Mouse (Mus musculus) bone marrow macrophage, adult 2 months (primary cell): ENCODE data around the gene Mrpl19. TPM values are rescaled to one million over a fixed set of nuclear protein-coding genes. Genes with fewer than 3 reads are reported as not detected.
A peak's percentile ranks its signal among the peaks of the same experiment; 100 is the strongest.

ENCODE experiments used
- H3K27ac ChIP-seq: 2 replicates; pipeline ENCODE4 v1.5.1; 2012; ENCODE audit warnings: low read depth, low read length; ENCODE audit not compliant: insufficient read depth
- H3K4me1 ChIP-seq: 2 replicates; pipeline ENCODE4 v1.6.1; 2012; ENCODE audit warnings: low read length; ENCODE audit not compliant: control insufficient read depth, insufficient read depth
- H3K4me3 ChIP-seq: 2 replicates; pipeline ENCODE4 v1.5.1; 2012; ENCODE audit warnings: mild to moderate bottlenecking, low read length, moderate library complexity; ENCODE audit not compliant: insufficient read depth
- CTCF ChIP-seq: IDR thresholded peaks from 2 replicates; pipeline ENCODE4 v1.5.1; 2012; ENCODE audit warnings: low read depth, mild to moderate bottlenecking, low read length, moderate library complexity
- POLR2A ChIP-seq: IDR thresholded peaks from 2 replicates; pipeline ENCODE4 v1.6.1; 2012; ENCODE audit warnings: mild to moderate bottlenecking, low read depth, low read length, borderline replicate concordance
- polyA plus RNA-seq: library from polyadenylated mRNA; stranded (reverse); fragments of >200 nt; gene quantifications from 2 replicates; pipeline ENCODE4 v1.2.4, GENCODE M21; 2012; ENCODE audit not compliant: missing spikeins, insufficient read depth, insufficient read length

The Mrpl19 gene
- 18.3 and 22.3 TPM in 2 replicates for polyA plus RNA-seq

DNA sequence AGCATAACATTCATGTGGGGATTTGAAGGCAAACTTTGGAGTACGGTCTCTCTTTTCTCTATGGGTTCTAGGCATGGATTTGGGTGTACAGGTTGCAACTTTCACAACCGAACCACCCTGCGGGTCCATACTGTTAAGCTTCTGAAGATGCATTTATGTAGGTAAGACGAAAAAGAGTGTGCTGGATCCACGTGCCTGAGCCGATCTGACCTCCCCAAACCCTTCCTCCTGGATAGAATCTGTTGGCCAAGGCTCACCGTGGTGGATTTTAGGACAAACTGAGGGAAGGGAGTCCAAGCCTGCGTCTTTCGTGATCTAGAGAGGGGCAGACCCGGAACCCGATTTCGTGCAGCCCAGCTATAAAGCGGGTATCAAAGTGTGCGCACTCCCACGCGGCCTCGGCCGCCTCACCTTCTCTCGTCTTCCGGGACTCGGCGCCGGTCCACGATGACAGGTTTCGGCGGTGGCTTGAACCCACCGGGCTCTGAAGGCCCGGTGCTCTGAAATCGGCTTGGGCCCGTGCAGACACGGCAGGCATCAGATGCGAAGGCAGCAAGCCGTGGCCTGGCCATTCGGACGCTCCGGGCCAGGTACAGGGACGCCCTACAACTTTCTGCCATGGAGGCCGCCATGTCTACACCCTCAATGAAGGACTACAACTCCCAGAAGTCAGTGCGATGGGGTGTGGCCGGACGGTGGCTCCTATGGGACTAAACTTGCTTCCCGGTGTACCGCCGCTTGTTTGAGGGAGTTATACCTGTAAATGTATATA lies at the start of gene Mrpl19:
TSS of gene Mrpl19 (minus strand) at position 663 of the 772 bp plus-strand sequence.
- Histone ChIP-seq H3K27ac (peak within 1 kb of the TSS; percentile 21), H3K4me1 (peaks cover 30% of the 10 kb centered on the region), H3K4me3 (peak within 1 kb of the TSS; percentile 91)
- TF ChIP-seq POLR2A (no peak), CTCF (no peak)

DNA sequence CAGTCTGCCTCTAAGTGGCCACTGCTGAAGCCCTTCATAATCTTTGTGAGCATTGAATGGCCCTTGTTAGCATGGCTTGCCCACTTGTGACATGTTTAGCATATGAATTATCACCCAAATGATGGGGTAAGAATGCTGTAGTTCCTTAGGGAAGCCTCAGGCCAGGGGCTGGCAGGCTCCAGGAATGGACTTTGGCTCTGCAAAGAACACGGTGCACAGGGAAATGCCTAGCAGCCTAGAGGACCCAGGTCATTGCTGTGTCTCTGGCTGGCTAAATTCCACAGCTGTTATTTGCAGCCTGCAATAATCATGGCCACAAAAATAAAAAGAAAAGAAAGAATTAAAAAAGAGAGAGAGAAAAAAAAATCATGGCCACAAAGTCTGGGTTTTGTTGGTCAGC lies 46.6 kb upstream of the Mrpl19 start:
- Histone ChIP-seq H3K4me1 (no peaks in the 10 kb centered on the region), H3K4me3 (no peak overlapping the region), H3K27ac (no peak overlapping the region)
- TF ChIP-seq CTCF: no peak
- TF ChIP-seq POLR2A: no peak

DNA sequence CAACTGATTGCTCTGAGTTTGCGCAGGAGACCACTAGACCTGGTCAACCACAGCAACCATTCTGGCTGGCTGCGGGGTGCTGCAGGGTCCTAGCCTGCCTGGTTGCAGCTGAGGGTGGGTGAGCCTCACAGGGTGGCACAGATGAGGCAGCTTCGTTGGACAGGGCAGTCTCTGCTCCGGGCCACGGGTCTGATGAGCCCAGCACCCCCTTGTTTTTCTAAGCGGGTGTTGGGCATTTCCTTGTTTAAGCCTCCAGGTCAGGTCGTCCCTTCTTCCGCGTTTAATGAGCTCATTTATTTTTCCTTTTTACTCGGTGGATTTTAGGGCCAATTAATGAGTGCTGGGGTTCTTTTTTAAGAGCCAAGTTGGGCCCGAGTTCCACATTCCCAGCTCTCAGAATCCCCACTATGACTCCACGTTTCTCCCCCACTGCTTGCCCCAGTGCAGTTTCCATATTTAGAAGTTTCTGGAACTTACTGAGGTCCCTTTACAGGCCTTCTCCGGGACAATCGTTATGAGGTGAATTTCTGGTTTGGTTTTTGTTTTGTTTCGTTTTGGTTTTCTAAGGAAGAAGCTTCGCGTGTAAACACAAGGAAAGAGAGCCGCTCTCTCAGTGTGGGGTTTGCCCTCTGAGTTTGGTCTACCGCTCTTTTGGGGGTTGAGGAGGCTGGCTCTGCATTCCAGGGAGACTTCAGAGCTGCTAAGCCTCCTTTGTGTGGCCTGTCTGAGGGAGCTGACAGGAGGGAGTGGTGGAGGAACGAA lies 24.5 kb upstream of the Mrpl19 start:
- Histone ChIP-seq H3K27ac (no peak overlapping the region), H3K4me3 (no peak overlapping the region), H3K4me1 (peaks cover 3% of the 10 kb centered on the region)
- TF ChIP-seq CTCF (no peak), POLR2A (no peak)

DNA sequence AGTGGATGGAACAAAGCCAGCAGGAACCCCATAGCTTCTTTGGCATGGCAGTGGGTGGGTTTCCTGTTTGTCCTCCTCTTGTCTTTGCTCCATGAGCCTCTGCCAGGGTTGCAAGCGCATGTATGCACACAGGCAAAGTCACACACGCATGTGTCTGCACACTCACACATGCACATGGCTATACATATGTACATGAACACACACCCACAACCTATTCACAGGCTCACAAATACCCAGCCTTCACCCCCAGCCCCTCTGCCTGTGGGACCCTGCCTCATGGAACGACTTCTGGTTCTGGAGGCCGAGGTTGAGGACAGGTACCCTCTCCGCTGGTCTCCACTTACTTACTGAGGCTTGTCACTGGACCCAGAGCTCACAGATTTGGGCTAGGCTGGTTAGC lies 22.6 kb upstream of the Mrpl19 start:
- TF ChIP-seq CTCF (no peak), POLR2A (no peak)
- Histone ChIP-seq H3K27ac (no peak overlapping the region), H3K4me3 (no peak overlapping the region), H3K4me1 (peaks cover 3% of the 10 kb centered on the region)

DNA sequence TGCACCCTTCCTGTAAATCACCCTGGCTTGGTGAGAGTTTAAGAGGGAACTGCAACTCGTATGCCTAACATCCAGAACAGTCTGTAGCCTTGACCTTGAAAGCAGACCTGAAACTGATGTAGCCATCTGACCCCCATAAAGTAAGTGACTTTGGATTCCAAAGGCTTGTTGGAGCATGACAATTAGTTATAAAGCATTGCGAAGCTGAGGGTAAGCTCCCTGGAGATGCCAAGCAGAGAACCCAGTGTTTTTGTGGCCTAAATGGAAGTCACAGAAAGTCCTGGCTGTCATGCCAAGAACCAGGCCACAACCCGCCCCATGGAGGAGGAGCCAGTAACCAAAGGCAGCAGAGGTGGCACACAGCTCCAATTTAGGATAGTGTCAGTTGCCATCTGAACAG lies 21.8 kb upstream of the Mrpl19 start:
- H3K4me1 ChIP-seq: peaks cover 3% of the 10 kb centered on the region
- H3K4me3 ChIP-seq: no peak overlapping the region
- no peak overlapping the region for H3K27ac ChIP-seq
- TF ChIP-seq CTCF (no peak), POLR2A (no peak)

DNA sequence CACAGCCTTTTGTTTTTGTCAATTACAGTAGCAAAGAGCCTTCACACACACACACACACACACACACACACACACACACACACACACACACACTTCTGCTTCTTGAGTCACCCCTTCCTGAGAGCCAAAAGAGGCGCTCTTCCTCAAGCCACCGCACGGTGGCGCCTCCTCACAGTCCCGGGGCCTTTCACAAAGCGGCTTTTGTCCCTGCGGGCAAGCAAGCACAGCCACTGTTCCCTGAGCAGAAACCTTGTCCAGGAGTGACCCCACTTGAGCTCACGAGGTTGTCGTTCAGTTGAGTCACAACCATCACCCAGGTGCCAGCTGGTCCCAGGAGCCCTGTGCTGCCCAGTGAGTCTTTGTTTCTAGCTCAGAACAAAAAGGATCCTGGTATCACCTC lies 21.3 kb upstream of the Mrpl19 start:
- Histone ChIP-seq H3K4me3 (no peak overlapping the region), H3K27ac (no peak overlapping the region)
- peak; percentile 77 for TF ChIP-seq CTCF
- no peak for TF ChIP-seq POLR2A

DNA sequence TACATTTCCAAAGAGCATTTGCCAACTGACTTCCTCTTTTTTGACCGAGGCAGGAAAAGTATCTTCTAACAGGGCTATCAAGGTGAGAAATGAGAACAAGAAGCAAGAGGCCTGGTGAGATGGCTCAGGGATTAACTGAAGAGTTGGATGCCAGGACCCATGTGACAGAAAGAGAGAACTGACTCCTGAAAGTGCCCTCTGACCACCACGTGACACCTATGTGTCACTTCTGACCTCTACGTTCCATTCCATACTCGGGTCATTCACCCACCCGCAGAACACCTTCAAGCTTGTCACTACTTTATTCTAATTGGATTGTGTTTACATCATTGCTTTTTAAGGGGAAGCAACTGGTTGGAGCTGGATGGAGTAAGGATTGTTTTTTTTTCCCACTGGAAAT lies 20.8 kb upstream of the Mrpl19 start:
- H3K4me1 ChIP-seq: peaks cover 3% of the 10 kb centered on the region
- H3K27ac ChIP-seq: no peak overlapping the region
- TF ChIP-seq CTCF (no peak), POLR2A (no peak)
- no peak overlapping the region for H3K4me3 ChIP-seq

More for the DNA sequence above, 21.3 kb upstream of the Mrpl19 start:
- peaks cover 3% of the 10 kb centered on the region for H3K4me1 ChIP-seq

DNA sequence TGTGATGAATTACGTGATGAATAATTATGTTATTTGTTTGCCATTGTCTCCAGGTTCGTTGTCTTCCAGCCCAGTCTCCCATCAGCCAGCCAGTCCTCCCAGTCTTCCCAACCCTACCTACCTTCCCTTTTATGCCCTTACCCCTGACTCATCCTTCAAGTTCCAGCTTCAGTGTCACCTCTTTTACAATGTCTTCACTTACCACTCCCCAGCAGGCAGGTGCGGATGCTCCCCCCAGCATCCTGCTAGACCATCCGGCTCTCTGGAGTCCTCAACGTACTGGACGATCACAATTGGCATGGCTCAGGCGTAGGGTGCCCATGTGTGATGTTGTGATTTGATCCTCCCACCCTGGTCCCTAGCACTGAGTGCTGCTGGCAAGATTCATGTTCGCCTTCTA lies 20.4 kb upstream of the Mrpl19 start:
- no peak overlapping the region for H3K4me3 ChIP-seq
- TF ChIP-seq POLR2A (no peak), CTCF (no peak)
- H3K4me1 ChIP-seq: peaks cover 3% of the 10 kb centered on the region
- no peak overlapping the region for H3K27ac ChIP-seq

DNA sequence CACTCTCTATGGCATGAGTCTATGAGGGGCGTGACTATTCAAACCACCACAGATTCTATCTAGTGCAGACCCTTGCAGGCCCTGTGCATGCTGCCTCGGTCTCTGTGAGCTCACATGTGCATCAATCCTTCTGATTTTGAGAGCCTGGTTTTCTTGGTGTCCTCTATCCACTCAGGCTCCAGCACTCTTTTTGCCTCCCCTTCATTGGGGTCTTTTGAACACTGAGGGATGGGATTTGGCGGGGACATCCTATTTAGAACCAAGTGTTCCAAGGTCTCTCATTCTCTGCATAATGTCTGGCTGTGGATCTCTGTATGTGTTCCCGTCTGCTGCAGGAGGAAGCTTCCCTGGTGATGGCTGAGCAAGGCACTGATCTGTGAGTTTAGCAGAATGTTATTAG lies 13.5 kb upstream of the Mrpl19 start:
- Histone ChIP-seq H3K4me1 (no peaks in the 10 kb centered on the region), H3K27ac (no peak overlapping the region), H3K4me3 (no peak overlapping the region)
- TF ChIP-seq POLR2A: no peak
- no peak for TF ChIP-seq CTCF

DNA sequence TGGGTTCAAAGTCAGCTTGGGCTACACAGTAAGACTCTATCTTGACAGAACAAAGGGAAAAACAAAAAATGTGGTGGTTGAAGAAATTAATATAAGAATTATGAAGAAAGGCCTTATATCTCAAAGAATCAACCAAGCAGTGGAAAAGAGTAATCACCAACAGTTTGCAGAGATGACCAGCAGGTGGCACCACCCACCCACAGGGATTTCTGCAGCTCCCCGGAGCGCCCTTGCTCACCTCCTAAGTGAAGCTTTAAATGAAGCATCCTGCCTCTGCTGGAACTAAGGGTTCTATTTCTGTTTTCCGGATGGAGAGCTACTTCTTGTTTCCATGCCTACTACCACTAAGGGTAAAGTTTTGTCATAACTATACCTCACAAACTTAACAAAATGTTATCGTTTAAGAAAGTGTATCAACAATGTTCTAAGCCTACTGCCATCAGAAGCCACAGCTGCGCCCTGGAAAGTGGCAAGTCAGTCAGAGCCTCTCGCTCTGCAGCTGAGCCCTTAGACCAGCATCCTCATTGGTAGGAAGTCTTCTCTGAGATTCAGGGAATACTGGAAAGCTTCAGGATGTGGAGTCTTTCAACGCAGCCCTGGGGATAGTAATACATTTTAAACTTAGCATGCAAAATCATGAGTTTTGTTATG lies 10.3 kb upstream of the Mrpl19 start:
- no peak for TF ChIP-seq POLR2A
- TF ChIP-seq CTCF: peak; percentile 47; the same call in 1 of the 2 replicates
- no peaks in the 10 kb centered on the region for H3K4me1 ChIP-seq
- H3K4me3 ChIP-seq: no peak overlapping the region
- no peak overlapping the region for H3K27ac ChIP-seq
